Mouse (Mus musculus) kidney, postnatal 0 days (tissue): ENCODE measurements around the gene Btg3. TPM values are rescaled to one million over a fixed set of nuclear protein-coding genes. Genes with fewer than 3 reads are reported as not detected.

Experiments used
- ATAC-seq: fragments of 200-750 bp; cut with Nextera tagmentation; replicated peaks from 2 replicates; pipeline ENCODE4 v1.8.0; 2017; ENCODE audit warnings: low read depth, moderate number of reproducible peaks, moderate TSS enrichment, moderate library complexity; ENCODE audit not compliant: low FRiP score
- DNase-seq: peaks from one replicate; pipeline ENCODE4 v3.0.0-alpha.2; 2016; ENCODE audit warnings: low spot score
- H3K27ac ChIP-seq: fragments of 300-500 bp; sonication (generic); 2 replicates; pipeline ENCODE4 v1.5.1; 2014; ENCODE audit warnings: mild to moderate bottlenecking
- H3K27me3 ChIP-seq: fragments of 300-500 bp; sonication (generic); 2 replicates; pipeline ENCODE4 v1.6.1; 2014; ENCODE audit warnings: low read length, mixed read lengths; ENCODE audit not compliant: insufficient read depth
- H3K36me3 ChIP-seq: fragments of 300-500 bp; sonication (generic); 2 replicates; pipeline ENCODE4 v1.6.1; 2014; ENCODE audit warnings: low read length, mixed read lengths; ENCODE audit not compliant: insufficient read depth
- H3K4me1 ChIP-seq: fragments of 300-500 bp; sonication (generic); replicated peaks from 2 replicates; pipeline ENCODE4 v1.6.1; 2014; ENCODE audit warnings: antibody characterized with exemption, low read length, mixed read lengths; ENCODE audit not compliant: insufficient read depth
- H3K4me2 ChIP-seq: fragments of 300-500 bp; sonication (generic); 2 replicates; pipeline ENCODE4 v1.6.1; 2014; ENCODE audit warnings: mild to moderate bottlenecking, low read length, moderate library complexity, mixed read lengths
- H3K4me3 ChIP-seq: fragments of 300-500 bp; sonication (generic); replicated peaks from 2 replicates; pipeline ENCODE4 v1.5.1; 2014; ENCODE audit warnings: low read depth, low read length
- H3K9ac ChIP-seq: fragments of 300-500 bp; sonication (generic); 2 replicates; pipeline ENCODE4 v1.6.1; 2014; ENCODE audit warnings: low read depth, low read length
- H3K9me3 ChIP-seq: fragments of 300-500 bp; sonication (generic); replicated peaks from 2 replicates; pipeline ENCODE4 v1.6.1; 2016; ENCODE audit warnings: low read length, inconsistent platforms, mixed read lengths
- CTCF ChIP-seq: IDR thresholded peaks from 2 replicates; pipeline ENCODE4 v1.5.1; 2016; ENCODE audit warnings: antibody characterized with exemption, low read depth, mild to moderate bottlenecking, moderate library complexity
- WGBS: fragments of 180-500 bp; shearing (Covaris S2); extraction: QIAGEN DNeasy Blood & Tissue Kit; methylation state at CpG from one replicate; pipeline ENCODE4 v1.1.7; 2014; 5-methylcytosine and 5-hydroxymethylcytosine counted together
- polyA plus RNA-seq: library from polyadenylated mRNA; unstranded; fragments of >200 nt; fragmentation: Nextera tagmentation; extraction: Ambion mirVana; gene quantifications from 2 replicates; pipeline ENCODE4 v1.2.1, GENCODE M21; 2015

The Btg3 gene
- polyA plus RNA-seq, 1 experiment from 2014 or later = 62.9 TPM

DNA sequence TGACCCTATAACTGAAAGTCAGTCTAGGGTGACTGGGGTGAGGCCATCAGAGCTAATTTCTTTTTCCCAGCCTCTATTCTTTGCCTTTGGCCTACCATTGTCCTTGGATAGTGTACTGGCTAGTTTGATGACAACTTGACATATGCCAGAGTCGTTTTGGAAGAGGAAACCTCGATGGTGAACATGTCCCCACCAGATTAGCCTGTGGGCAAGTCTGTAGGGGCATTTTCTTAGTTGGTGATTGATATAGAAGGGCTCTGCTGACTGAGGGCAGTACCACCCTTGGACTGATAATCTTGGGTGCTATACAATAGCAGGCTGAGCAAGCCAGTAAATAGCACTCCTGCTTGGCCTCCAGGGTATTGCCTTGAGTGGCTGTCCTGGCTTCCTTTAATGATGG, 25.3 kb upstream of the Btg3 start:
- ATAC-seq = no peak
- WGBS = 60% methylated on average over 2 of the region's 2 CpGs
- no peak for TF ChIP-seq CTCF

DNA sequence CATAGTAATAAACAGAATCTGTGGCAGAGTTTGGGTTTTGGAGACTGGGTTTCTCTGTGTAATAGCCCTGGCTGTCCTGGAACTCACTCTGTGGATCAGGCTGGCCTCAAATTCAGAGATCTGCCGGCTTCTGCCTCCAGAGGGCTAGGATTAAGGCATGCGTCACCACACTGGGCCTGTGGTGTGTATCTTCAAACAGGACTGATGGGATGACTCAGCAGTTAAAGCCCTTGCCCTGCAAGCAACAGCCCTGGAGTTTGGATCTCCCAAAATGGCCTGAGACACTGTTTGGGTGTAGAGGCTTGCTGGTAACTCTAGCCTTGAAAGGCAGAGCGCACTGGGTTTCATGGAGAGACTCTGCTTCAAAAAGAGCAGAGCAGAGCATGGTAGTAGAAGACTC, 22.4 kb upstream of the Btg3 start:
- no peak for DNase-seq
- no peak overlapping the region for H3K4me2 ChIP-seq
- H3K27ac ChIP-seq = no peak overlapping the region
- no peak overlapping the region for H3K9ac ChIP-seq
- 92% methylated on average over 3 of the region's 3 CpGs for WGBS
- TF ChIP-seq CTCF = no peak
- H3K36me3 ChIP-seq = no peaks in the 10 kb centered on the region
- no peaks in the 10 kb centered on the region for H3K9me3 ChIP-seq
- H3K4me3 ChIP-seq = no peak overlapping the region
- no peak for ATAC-seq
- no peaks in the 10 kb centered on the region for H3K4me1 ChIP-seq
- no peaks in the 10 kb centered on the region for H3K27me3 ChIP-seq

More for the DNA sequence above, 25.3 kb upstream of the Btg3 start:
- no peaks in the 10 kb centered on the region for H3K9me3 ChIP-seq
- no peak overlapping the region for H3K4me3 ChIP-seq
- no peaks in the 10 kb centered on the region for H3K36me3 ChIP-seq
- no peak for DNase-seq
- H3K4me1 ChIP-seq = no peaks in the 10 kb centered on the region
- no peak overlapping the region for H3K27ac ChIP-seq
- no peak overlapping the region for H3K9ac ChIP-seq
- no peak overlapping the region for H3K4me2 ChIP-seq
- H3K27me3 ChIP-seq = no peaks in the 10 kb centered on the region

DNA sequence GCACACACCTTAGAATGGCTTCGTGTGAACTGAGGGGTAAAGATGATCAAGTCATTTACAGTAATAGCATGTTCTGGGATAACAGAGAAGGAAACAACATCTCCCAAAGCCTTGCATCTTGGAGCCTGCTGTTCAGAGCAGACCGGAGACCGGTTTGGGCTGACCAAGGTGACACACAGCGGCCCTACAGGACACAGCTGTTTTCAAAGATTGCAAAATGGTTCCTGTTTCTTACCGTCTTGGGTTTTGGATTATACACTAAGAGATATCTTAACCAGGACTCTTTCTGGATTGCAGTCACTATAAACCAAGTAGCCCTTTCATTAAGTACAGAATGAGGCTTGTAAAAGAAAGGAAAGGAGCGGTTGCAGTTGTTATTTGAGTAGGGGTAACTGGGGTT, 21.7 kb upstream of the Btg3 start:
- 84% methylated on average over 6 of the region's 6 CpGs for WGBS

DNA sequence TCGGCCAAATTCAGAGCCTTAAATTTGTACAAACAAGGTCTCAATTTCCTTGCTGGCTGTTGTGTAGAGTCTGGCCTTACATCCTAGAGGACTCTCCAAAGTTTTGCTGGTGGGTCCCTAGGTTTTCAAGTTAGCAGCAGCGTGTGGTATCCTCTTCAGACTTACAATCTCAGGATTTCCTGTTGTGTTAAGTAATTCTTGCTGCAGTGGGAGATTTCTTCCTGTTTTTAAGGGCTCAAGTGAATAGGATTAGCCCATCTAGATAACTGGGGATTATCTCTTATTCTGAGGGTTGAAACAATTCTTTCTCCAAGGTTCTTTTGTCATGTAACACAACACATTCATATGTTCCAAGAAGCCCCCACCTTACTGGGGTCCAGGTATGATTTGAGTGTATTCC, 14.4 kb upstream of the Btg3 start:
- Histone ChIP-seq H3K4me1 (no peaks in the 10 kb centered on the region), H3K4me2 (no peak overlapping the region), H3K36me3 (no peaks in the 10 kb centered on the region), H3K27ac (no peak overlapping the region), H3K4me3 (no peak overlapping the region), H3K27me3 (no peaks in the 10 kb centered on the region), H3K9ac (no peak overlapping the region), H3K9me3 (no peaks in the 10 kb centered on the region)
- TF ChIP-seq CTCF = no peak
- ATAC-seq = no peak
- 61% methylated on average over 2 of the region's 2 CpGs for WGBS
- no peak for DNase-seq

More for the DNA sequence above, 21.7 kb upstream of the Btg3 start:
- no peak for ATAC-seq
- H3K9ac ChIP-seq = no peak overlapping the region
- H3K4me3 ChIP-seq = no peak overlapping the region
- H3K27me3 ChIP-seq = no peaks in the 10 kb centered on the region
- no peak for DNase-seq
- H3K4me2 ChIP-seq = no peak overlapping the region
- no peaks in the 10 kb centered on the region for H3K4me1 ChIP-seq
- no peak overlapping the region for H3K27ac ChIP-seq
- no peaks in the 10 kb centered on the region for H3K9me3 ChIP-seq
- no peaks in the 10 kb centered on the region for H3K36me3 ChIP-seq
- TF ChIP-seq CTCF = no peak

DNA sequence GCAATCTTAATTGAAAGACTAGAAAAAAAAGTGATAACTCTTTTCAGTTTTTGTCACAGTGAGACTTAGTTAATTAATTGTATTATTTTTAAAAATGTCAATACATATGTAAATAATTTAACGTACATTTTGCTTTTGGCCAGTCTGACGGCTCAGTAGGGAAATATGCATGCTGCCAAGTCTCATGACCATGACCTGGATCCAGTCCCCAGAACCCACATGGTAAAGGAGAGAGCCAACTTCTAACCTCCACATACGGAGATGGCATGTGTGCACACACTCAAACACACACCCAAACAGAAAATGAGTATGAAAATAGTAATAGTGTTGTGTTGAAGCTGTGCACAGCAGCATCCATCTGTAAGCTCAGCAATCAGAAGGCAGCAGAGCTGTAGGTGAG, 13.0 kb upstream of the Btg3 start:
- no peak overlapping the region for H3K4me3 ChIP-seq
- H3K27me3 ChIP-seq = no peaks in the 10 kb centered on the region
- H3K4me2 ChIP-seq = no peak overlapping the region
- TF ChIP-seq CTCF = no peak
- WGBS = 84% methylated on average over 3 of the region's 3 CpGs
- no peak overlapping the region for H3K27ac ChIP-seq
- H3K9ac ChIP-seq = no peak overlapping the region
- no peak for ATAC-seq
- no peaks in the 10 kb centered on the region for H3K9me3 ChIP-seq
- H3K4me1 ChIP-seq = no peaks in the 10 kb centered on the region
- no peaks in the 10 kb centered on the region for H3K36me3 ChIP-seq
- no peak for DNase-seq

DNA sequence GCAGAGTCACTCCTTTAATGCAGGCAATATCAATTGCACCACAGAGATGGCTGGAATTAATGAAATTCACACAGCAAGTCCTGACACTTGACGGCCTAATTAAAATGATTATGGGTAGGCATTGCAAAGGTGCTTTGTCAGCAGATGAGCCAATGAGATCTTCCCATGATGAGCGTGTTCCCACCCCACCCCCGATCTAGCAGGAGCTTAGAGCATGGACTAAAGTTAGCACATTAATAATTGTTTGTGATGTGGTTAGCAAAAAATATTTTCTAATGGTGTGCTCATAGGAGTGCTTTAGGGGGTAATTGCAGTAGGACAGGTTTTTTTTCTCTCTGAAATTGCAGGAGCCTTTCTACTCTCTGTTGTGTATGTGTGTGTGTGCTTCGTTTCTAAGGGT, 12.1 kb upstream of the Btg3 start:
- Histone ChIP-seq H3K27ac (no peak overlapping the region), H3K36me3 (no peaks in the 10 kb centered on the region), H3K9me3 (no peaks in the 10 kb centered on the region), H3K9ac (no peak overlapping the region), H3K4me3 (no peak overlapping the region), H3K4me2 (no peak overlapping the region), H3K4me1 (no peaks in the 10 kb centered on the region), H3K27me3 (no peaks in the 10 kb centered on the region)
- DNase-seq (no peak), ATAC-seq (no peak)
- 80% methylated on average over 4 of the region's 4 CpGs for WGBS
- TF ChIP-seq CTCF = no peak

DNA sequence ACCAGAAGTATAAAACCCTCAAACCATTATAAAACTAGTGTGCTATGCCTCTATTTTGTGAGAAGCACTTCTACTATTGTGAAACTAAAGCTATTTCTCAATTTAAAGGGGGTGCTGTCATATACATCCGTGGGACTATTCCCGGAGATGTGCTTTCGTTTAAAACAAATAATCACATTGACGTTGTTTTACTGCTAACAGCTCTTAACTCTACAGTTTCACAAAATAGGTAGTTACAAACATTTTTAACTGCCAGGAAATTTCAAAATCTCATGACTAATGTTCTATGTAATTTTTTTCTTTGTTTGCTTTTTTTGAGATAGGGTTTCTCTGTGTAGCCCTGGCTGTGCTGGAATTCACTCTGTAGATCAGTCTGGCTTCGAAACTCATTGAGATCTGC, 1.5 kb upstream of the Btg3 start:
- WGBS = 72% methylated on average over 5 of the region's 5 CpGs
- Histone ChIP-seq H3K27ac (no peak overlapping the region), H3K4me1 (peaks cover 4% of the 10 kb centered on the region; the same call in 1 of the 2 replicates), H3K9me3 (no peaks in the 10 kb centered on the region), H3K9ac (no peak overlapping the region), H3K27me3 (no peaks in the 10 kb centered on the region), H3K4me3 (no peak overlapping the region), H3K4me2 (no peak overlapping the region), H3K36me3 (no peaks in the 10 kb centered on the region)
- TF ChIP-seq CTCF = no peak
- ATAC-seq (no peak), DNase-seq (no peak)
